Mouse (Mus musculus) kidney, adult 18-20 months (tissue): ENCODE measurements at regions not wholly inside any gene's neighbourhood (a gene's known extent, or its start where the extent isn't known, plus 50 kb on each side); places are given as distances from the start of the nearest gene placed in this dataset.

Source experiments
- DNase-seq: peaks from one replicate; pipeline ENCODE4 v3.0.0; 2021

- no peak for DNase-seq
Measured at GRCm38 (mm10) chr1:184605666-184606065, 126.8 kb downstream of the Hlx start.

- DNase-seq, result no peak
Measured at GRCm38 (mm10) chr1:184603136-184603535, 129.3 kb downstream of the Hlx start.

GRCm38 (mm10) chr1:184595449-184595848 is 137.0 kb downstream of the Hlx start:
- DNase-seq, result no peak

GRCm38 (mm10) chr1:184590634-184591033 is 141.8 kb downstream of the Hlx start:
- no peak for DNase-seq

GRCm38 (mm10) chr1:184589277-184589676 is 143.1 kb downstream of the Hlx start:
- no peak for DNase-seq

- DNase-seq, result no peak
Measured at GRCm38 (mm10) chr1:184584505-184584874, 147.9 kb downstream of the Hlx start.

GRCm38 (mm10) chr1:184583751-184584504 is 148.5 kb downstream of the Hlx start:
- no peak for DNase-seq

GRCm38 (mm10) chr1:184579475-184579874 is 152.9 kb downstream of the Hlx start:
- no peak for DNase-seq

- no peak for DNase-seq
Measured at GRCm38 (mm10) chr1:184576527-184576926, 155.9 kb downstream of the Hlx start.

- no peak for DNase-seq
Measured at GRCm38 (mm10) chr1:184573325-184573724, 159.1 kb downstream of the Hlx start.

GRCm38 (mm10) chr1:184570681-184571080 is 161.7 kb downstream of the Hlx start:
- no peak for DNase-seq

- no peak for DNase-seq
Measured at GRCm38 (mm10) chr1:184562926-184563325, 169.5 kb downstream of the Hlx start.

- DNase-seq, result no peak
Measured at GRCm38 (mm10) chr1:184562239-184562638, 170.2 kb downstream of the Hlx start.

- DNase-seq, result no peak
Measured at GRCm38 (mm10) chr1:184559543-184559942, 172.9 kb downstream of the Hlx start.

GRCm38 (mm10) chr1:184553791-184554190 is 178.6 kb downstream of the Hlx start:
- no peak for DNase-seq

GRCm38 (mm10) chr1:184550491-184550890 is 181.9 kb downstream of the Hlx start:
- no peak for DNase-seq

GRCm38 (mm10) chr1:184547650-184548235 is 184.7 kb downstream of the Hlx start:
- no peak for DNase-seq

- no peak for DNase-seq
Measured at GRCm38 (mm10) chr1:184546140-184546661, 186.2 kb downstream of the Hlx start.

GRCm38 (mm10) chr1:184545111-184545510 is 187.3 kb downstream of the Hlx start:
- DNase-seq, result no peak

- no peak for DNase-seq
Measured at GRCm38 (mm10) chr1:184542321-184543115, 189.9 kb downstream of the Hlx start.

GRCm38 (mm10) chr1:184539818-184540217 is 192.6 kb downstream of the Hlx start:
- no peak for DNase-seq

GRCm38 (mm10) chr1:184536311-184537200 is 195.9 kb downstream of the Hlx start:
- no peak for DNase-seq

GRCm38 (mm10) chr1:184535691-184536090 is 196.7 kb downstream of the Hlx start:
- no peak for DNase-seq
